Mouse (Mus musculus): ENCODE measurements around the gene Vmn2r84. TPM values are rescaled to one million over a fixed set of nuclear protein-coding genes. Genes with fewer than 3 reads are reported as not detected.

Gene Vmn2r84
- total RNA-seq, 2 experiments from 2014 or later, result not detected

Other genes starting within 250 kb of the Vmn2r84 start
- not detected in 2 replicates for gene Olfr825, start 227.6 kb downstream of the Vmn2r84 start, total RNA-seq (2015)
- gene Olfr825, start 227.6 kb downstream of the Vmn2r84 start, total RNA-seq (2017), result not detected in 2 replicates
- gene Olfr826, start 210.1 kb downstream of the Vmn2r84 start, total RNA-seq (2015), result not detected in 2 replicates
- gene Olfr826, start 210.1 kb downstream of the Vmn2r84 start, total RNA-seq (2017), result not detected in 2 replicates
- not detected in 2 replicates for gene Olfr827, start 179.9 kb downstream of the Vmn2r84 start, total RNA-seq (2015)
- not detected in 2 replicates for gene Olfr827, start 179.9 kb downstream of the Vmn2r84 start, total RNA-seq (2017)
- gene Neurod4, start 114.1 kb downstream of the Vmn2r84 start, total RNA-seq (2015), result not detected in 2 replicates
- not detected in 2 replicates for gene Neurod4, start 114.1 kb downstream of the Vmn2r84 start, total RNA-seq (2017)
- 30.7 and 51.7 TPM in 2 replicates for gene Tespa1, start 71.5 kb downstream of the Vmn2r84 start, total RNA-seq (2015)
- 35.8 and 50.3 TPM in 2 replicates for gene Tespa1, start 71.5 kb downstream of the Vmn2r84 start, total RNA-seq (2017)
- gene Vmn2r85, start 35.4 kb upstream of the Vmn2r84 start, total RNA-seq (2015), result not detected in 2 replicates
- not detected in 2 replicates for gene Vmn2r85, start 35.4 kb upstream of the Vmn2r84 start, total RNA-seq (2017)
- gene Vmn2r86, start 61.7 kb upstream of the Vmn2r84 start, total RNA-seq (2015), result not detected in 2 replicates
- not detected in 2 replicates for gene Vmn2r86, start 61.7 kb upstream of the Vmn2r84 start, total RNA-seq (2017)
- not detected in 2 replicates for gene Vmn2r87, start 103.1 kb upstream of the Vmn2r84 start, total RNA-seq (2015)
- not detected in 2 replicates for gene Vmn2r87, start 103.1 kb upstream of the Vmn2r84 start, total RNA-seq (2017)